Mouse (Mus musculus) midbrain, embryonic 10.5 days (tissue): ENCODE measurements at regions not wholly inside any gene's neighbourhood (a gene's known extent, or its start where the extent isn't known, plus 50 kb on each side); places are given as distances from the start of the nearest gene placed in this dataset.

ENCODE experiments used
- DNase-seq: peaks from one replicate; pipeline ENCODE4 v3.0.0-alpha.2; 2017; ENCODE audit warnings: low spot score
- H3K27ac ChIP-seq: fragments of 300-500 bp; sonication (generic); replicated peaks from 2 replicates; pipeline ENCODE4 v1.5.1; 2016; ENCODE audit warnings: mild to moderate bottlenecking
- H3K27me3 ChIP-seq: fragments of 300-500 bp; sonication (generic); 2 replicates; pipeline ENCODE4 v1.6.1; 2016; ENCODE audit warnings: low read depth, mild to moderate bottlenecking; ENCODE audit not compliant: poor library complexity, severe bottlenecking
- H3K36me3 ChIP-seq: fragments of 300-500 bp; sonication (generic); 2 replicates; pipeline ENCODE4 v1.6.1; 2016; ENCODE audit warnings: mild to moderate bottlenecking, moderate library complexity
- H3K4me1 ChIP-seq: fragments of 300-500 bp; sonication (generic); 2 replicates; pipeline ENCODE4 v1.6.1; 2016
- H3K4me3 ChIP-seq: fragments of 300-500 bp; sonication (generic); 2 replicates; pipeline ENCODE4 v1.5.1; 2016; ENCODE audit warnings: mild to moderate bottlenecking, moderate library complexity
- H3K9me3 ChIP-seq: fragments of 300-500 bp; sonication (generic); replicated peaks from 2 replicates; pipeline ENCODE4 v1.6.1; 2016; ENCODE audit warnings: mild to moderate bottlenecking
- WGBS: fragments of 180-500 bp; shearing (Covaris S2); methylation state at CpG from one replicate; pipeline ENCODE4 v1.1.7; 2016; 5-methylcytosine and 5-hydroxymethylcytosine counted together

GRCm38 (mm10) chr6:100517662-100518061 is 153.3 kb downstream of the Shq1 start:
- Histone ChIP-seq H3K27ac (no peak overlapping the region), H3K4me1 (peaks cover 41% of the 10 kb centered on the region), H3K36me3 (no peaks in the 10 kb centered on the region), H3K4me3 (no peak overlapping the region), H3K27me3 (peaks cover 82% of the 10 kb centered on the region), H3K9me3 (no peaks in the 10 kb centered on the region)
- WGBS = 72% methylated on average over 6 of the region's 6 CpGs
- no peak for DNase-seq

- Histone ChIP-seq H3K27ac (no peak overlapping the region), H3K9me3 (no peaks in the 10 kb centered on the region), H3K36me3 (no peaks in the 10 kb centered on the region), H3K27me3 (peaks cover 61% of the 10 kb centered on the region), H3K4me3 (no peak overlapping the region), H3K4me1 (peaks cover 9% of the 10 kb centered on the region)
- 59% methylated on average over 4 of the region's 4 CpGs for WGBS
- no peak for DNase-seq
These were observed 158.3 kb downstream of the Shq1 start for GRCm38 (mm10) chr6:100512676-100513075.

- no peaks in the 10 kb centered on the region for H3K9me3 ChIP-seq
- H3K27ac ChIP-seq = no peak overlapping the region
- peaks cover 3% of the 10 kb centered on the region; the same call in 1 of the 2 replicates for H3K4me1 ChIP-seq
- H3K27me3 ChIP-seq = peaks cover 69% of the 10 kb centered on the region
- no peak overlapping the region for H3K4me3 ChIP-seq
- no peaks in the 10 kb centered on the region for H3K36me3 ChIP-seq
- DNase-seq = no peak
- WGBS = 90% methylated on average over 4 of the region's 4 CpGs
These were observed 160.3 kb downstream of the Shq1 start for GRCm38 (mm10) chr6:100510676-100511075.

- Histone ChIP-seq H3K4me3 (no peak overlapping the region), H3K27me3 (peaks cover 85% of the 10 kb centered on the region), H3K4me1 (peaks cover 25% of the 10 kb centered on the region), H3K27ac (no peak overlapping the region), H3K9me3 (no peaks in the 10 kb centered on the region), H3K36me3 (no peaks in the 10 kb centered on the region)
- WGBS = 85% methylated on average over 15 of the region's 15 CpGs
- no peak for DNase-seq
These were observed 165.3 kb downstream of the Shq1 start for GRCm38 (mm10) chr6:100505506-100506247.

GRCm38 (mm10) chr6:100502961-100503782 is 167.8 kb downstream of the Shq1 start:
- H3K9me3 ChIP-seq = no peaks in the 10 kb centered on the region
- 69% methylated on average over 14 of the region's 14 CpGs for WGBS
- peaks cover 49% of the 10 kb centered on the region for H3K4me1 ChIP-seq
- H3K36me3 ChIP-seq = no peaks in the 10 kb centered on the region
- H3K27ac ChIP-seq = no peak overlapping the region; the same call in 1 of the 2 replicates
- H3K27me3 ChIP-seq = peaks cover 96% of the 10 kb centered on the region
- no peak overlapping the region for H3K4me3 ChIP-seq
- no peak for DNase-seq

- no peak for DNase-seq
- Histone ChIP-seq H3K4me3 (no peak overlapping the region), H3K4me1 (peaks cover 57% of the 10 kb centered on the region), H3K9me3 (no peaks in the 10 kb centered on the region), H3K36me3 (no peaks in the 10 kb centered on the region), H3K27ac (no peak overlapping the region), H3K27me3 (peaks cover 86% of the 10 kb centered on the region)
- 47% methylated on average over 6 of the region's 6 CpGs for WGBS
These were observed 168.8 kb downstream of the Shq1 start for GRCm38 (mm10) chr6:100502139-100502538.

GRCm38 (mm10) chr6:100500741-100501140 is 170.2 kb downstream of the Shq1 start:
- no peaks in the 10 kb centered on the region; the same call in 1 of the 2 replicates for H3K9me3 ChIP-seq
- no peaks in the 10 kb centered on the region for H3K36me3 ChIP-seq
- H3K4me3 ChIP-seq = no peak overlapping the region
- H3K4me1 ChIP-seq = peaks cover 59% of the 10 kb centered on the region
- no peak for DNase-seq
- WGBS = 48% methylated on average over 2 of the region's 2 CpGs
- H3K27me3 ChIP-seq = peaks cover 85% of the 10 kb centered on the region
- no peak overlapping the region for H3K27ac ChIP-seq

GRCm38 (mm10) chr6:100500060-100500459 is 170.9 kb downstream of the Shq1 start:
- no peak for DNase-seq
- Histone ChIP-seq H3K4me3 (no peak overlapping the region), H3K27ac (no peak overlapping the region), H3K36me3 (no peaks in the 10 kb centered on the region), H3K9me3 (no peaks in the 10 kb centered on the region; the same call in 1 of the 2 replicates), H3K27me3 (peaks cover 83% of the 10 kb centered on the region), H3K4me1 (peaks cover 62% of the 10 kb centered on the region)
- 69% methylated on average over 8 of the region's 8 CpGs for WGBS

- H3K4me1 ChIP-seq = peaks cover 67% of the 10 kb centered on the region
- no peak for DNase-seq
- no peaks in the 10 kb centered on the region; the same call in 1 of the 2 replicates for H3K9me3 ChIP-seq
- peaks cover 84% of the 10 kb centered on the region for H3K27me3 ChIP-seq
- no peaks in the 10 kb centered on the region for H3K36me3 ChIP-seq
- 28% methylated on average over 4 of the region's 4 CpGs for WGBS
- H3K4me3 ChIP-seq = no peak overlapping the region
- no peak overlapping the region for H3K27ac ChIP-seq
These were observed 172.1 kb downstream of the Shq1 start for GRCm38 (mm10) chr6:100498861-100499271.

- Histone ChIP-seq H3K9me3 (no peaks in the 10 kb centered on the region; the same call in 1 of the 2 replicates), H3K36me3 (no peaks in the 10 kb centered on the region), H3K4me1 (peaks cover 63% of the 10 kb centered on the region), H3K27ac (no peak overlapping the region), H3K4me3 (no peak overlapping the region), H3K27me3 (peaks cover 84% of the 10 kb centered on the region)
- 42% methylated on average over 2 of the region's 2 CpGs for WGBS
- DNase-seq = peak; percentile 53
These were observed 172.8 kb downstream of the Shq1 start for GRCm38 (mm10) chr6:100498126-100498525.

GRCm38 (mm10) chr6:100496135-100496534 is 174.8 kb downstream of the Shq1 start:
- no peak for DNase-seq
- Histone ChIP-seq H3K36me3 (no peaks in the 10 kb centered on the region), H3K27me3 (peaks cover 76% of the 10 kb centered on the region), H3K4me3 (no peak overlapping the region), H3K27ac (no peak overlapping the region), H3K4me1 (peaks cover 51% of the 10 kb centered on the region), H3K9me3 (no peaks in the 10 kb centered on the region; the same call in 1 of the 2 replicates)

GRCm38 (mm10) chr6:100495131-100495530 is 175.8 kb downstream of the Shq1 start:
- H3K4me1 ChIP-seq = peaks cover 41% of the 10 kb centered on the region
- peaks cover 65% of the 10 kb centered on the region for H3K27me3 ChIP-seq
- WGBS = 69% methylated on average over 12 of the region's 12 CpGs
- no peaks in the 10 kb centered on the region for H3K36me3 ChIP-seq
- H3K9me3 ChIP-seq = no peaks in the 10 kb centered on the region; the same call in 1 of the 2 replicates
- no peak overlapping the region for H3K27ac ChIP-seq
- DNase-seq = peak; percentile 46
- H3K4me3 ChIP-seq = no peak overlapping the region

- Histone ChIP-seq H3K27ac (no peak overlapping the region), H3K4me3 (no peak overlapping the region)
These were observed 177.4 kb downstream of the Shq1 start for GRCm38 (mm10) chr6:100493558-100493957.

More at GRCm38 (mm10) chr6:100493558-100493957, 177.4 kb downstream of the Shq1 start:
- DNase-seq = no peak
- WGBS = 88% methylated on average over 1 of the region's 1 CpGs
- Histone ChIP-seq H3K9me3 (no peaks in the 10 kb centered on the region; the same call in 1 of the 2 replicates), H3K27me3 (peaks cover 50% of the 10 kb centered on the region), H3K4me1 (peaks cover 27% of the 10 kb centered on the region), H3K36me3 (no peaks in the 10 kb centered on the region)
